Mouse (Mus musculus) layer of hippocampus, postnatal 36 days (tissue): ENCODE measurements around the gene Timp3. TPM values are rescaled to one million over a fixed set of nuclear protein-coding genes. Genes with fewer than 3 reads are reported as not detected.
"Not testable (repeated sequence)": the region's sequence is repeated elsewhere in the genome, so short reads cannot be mapped to it uniquely, and the experiment has no call there.

Experiments
- DNase-seq, 2 experiments: peaks; one replicate each; pipeline ENCODE4 v3.0.0; 2022
- total RNA-seq, 2 experiments: library from RNA; stranded (reverse); gene quantifications; 2 replicates each; pipeline ENCODE4 v1.2.3; 2021

The Timp3 gene
- total RNA-seq, 2 experiments from 2014 or later: 49.2 to 60.3 TPM

DNA sequence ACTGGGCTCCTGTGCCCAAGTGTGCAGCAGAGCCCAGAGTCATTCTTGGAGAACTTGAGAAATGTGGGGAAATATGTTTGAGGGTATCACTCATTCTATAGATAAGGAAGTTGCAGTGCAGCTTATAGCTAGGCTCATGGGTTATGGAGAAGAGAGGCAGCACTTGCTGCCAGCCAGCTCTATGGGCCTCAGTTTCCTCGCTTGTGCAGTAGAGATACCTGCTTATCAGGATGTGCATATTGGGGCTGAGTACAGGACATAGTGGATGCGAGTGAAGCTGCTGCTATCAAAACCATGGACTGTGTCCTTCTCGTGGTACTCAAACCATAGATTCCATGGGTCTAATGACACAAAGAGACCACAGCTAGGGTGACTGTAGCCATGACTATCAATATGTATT lies 52.3 kb downstream of the Timp3 start:
- no peak for DNase-seq

GRCm38 (mm10) chr10:86356819-86357563 lies 56.8 kb downstream of the Timp3 start:
- no peak for DNase-seq

DNA sequence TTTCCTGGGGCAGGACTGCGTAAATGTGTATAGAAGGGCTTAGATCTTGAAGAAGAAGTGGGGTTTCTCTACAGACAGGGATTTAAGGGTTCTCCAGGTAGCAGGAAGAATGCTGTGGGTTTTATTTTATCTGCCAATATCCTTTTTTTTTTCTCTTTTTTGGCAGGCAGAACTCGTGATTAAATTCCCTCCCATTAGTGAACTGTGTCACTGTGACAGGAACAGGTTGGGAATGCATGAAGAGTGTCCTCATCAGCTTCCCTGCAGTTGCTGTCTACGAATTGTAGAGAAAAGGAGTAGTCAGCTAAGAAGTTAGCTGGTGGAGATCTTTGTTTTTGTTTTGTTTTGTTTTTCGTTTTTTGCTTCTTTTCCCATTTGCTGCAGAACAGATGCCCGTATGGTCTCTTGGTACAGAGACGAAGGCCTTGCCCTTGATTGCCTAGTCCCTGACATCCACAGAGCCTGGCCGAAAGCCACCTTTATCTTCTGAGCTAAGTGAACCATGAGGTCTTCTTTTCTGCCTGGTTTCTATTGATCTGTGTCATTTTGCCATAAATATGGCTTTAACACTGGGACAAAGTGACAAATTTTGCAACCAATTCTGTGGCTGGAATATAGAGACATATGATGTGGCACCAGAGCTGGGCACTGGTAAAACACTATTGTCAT lies 58.3 kb downstream of the Timp3 start:
- DNase-seq: no peak

- DNase-seq: no peak
Observed at GRCm38 (mm10) chr10:86359208-86359607, 59.0 kb downstream of the Timp3 start.

- DNase-seq: no peak
Observed at GRCm38 (mm10) chr10:86359699-86360098, 59.5 kb downstream of the Timp3 start.

GRCm38 (mm10) chr10:86363669-86364309 lies 63.6 kb downstream of the Timp3 start:
- DNase-seq: no peak

DNA sequence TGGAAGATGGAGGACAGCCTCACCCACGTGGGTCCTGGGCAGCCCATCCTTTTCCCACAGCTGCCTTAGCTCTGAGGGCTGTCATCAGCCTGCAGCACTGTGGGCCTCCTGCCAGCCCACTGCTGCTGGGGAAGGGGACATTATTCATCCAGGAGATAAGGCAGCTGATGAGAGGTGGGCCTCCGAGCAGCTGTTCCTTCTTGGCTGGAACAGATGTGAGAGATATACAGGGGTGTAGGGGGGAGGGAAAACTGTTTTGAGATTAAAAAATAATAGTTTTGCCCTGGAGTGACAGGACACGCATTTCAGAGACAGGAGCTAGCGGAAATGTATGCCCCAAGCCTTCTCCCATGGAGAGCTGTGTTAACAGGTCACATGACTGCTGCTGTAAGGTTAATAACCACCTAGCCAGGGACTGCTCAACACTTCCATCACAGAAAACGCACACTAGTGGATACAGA lies 65.5 kb downstream of the Timp3 start:
- DNase-seq: no peak

GRCm38 (mm10) chr10:86367346-86367745 lies 67.2 kb downstream of the Timp3 start:
- DNase-seq: no peak

- DNase-seq: no peak
Observed at GRCm38 (mm10) chr10:86368811-86369210, 68.6 kb downstream of the Timp3 start.

DNA sequence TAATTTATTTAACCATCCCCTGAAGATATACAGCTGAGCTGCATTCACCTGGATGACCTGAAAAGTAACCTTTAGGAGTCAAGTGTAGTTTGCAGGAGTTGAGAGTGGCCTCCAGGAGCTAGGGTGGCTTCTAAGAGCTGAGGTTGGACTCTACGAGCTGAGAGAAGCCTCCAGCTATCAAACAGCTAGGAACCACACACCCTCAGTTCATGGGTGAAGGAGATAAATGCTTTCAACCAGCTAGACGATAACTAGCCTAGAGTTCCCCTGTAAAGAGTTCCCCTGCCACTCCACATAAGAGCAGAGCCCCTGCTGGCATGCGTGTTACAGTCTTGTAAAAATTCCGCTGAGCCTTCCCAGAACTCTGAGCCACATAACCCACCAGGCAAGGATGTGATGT lies 69.2 kb downstream of the Timp3 start:
- no peak for DNase-seq

DNA sequence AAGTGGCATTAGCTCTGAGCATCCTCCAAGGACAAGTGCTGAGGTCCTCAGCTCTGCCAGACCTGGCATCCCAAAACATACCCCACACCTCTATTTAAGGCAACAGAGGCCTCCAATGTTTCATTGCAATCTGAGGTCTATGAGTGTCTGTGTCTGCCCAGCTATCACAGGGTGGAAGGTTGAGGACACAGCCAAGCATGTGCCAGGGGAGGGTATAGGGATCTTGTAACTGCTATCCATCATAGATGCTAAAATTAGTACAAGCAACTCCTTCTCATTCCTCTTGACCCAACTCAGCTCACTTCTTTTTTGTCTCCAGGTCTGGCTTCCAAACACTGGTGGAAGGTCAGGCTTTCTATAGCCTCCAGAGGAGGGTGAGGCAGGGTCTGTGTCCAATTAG lies 71.4 kb downstream of the Timp3 start:
- no peak for DNase-seq

GRCm38 (mm10) chr10:86374061-86374460 lies 73.9 kb downstream of the Timp3 start:
- no peak for DNase-seq

- no peak for DNase-seq
Observed at GRCm38 (mm10) chr10:86375903-86376302, 75.7 kb downstream of the Timp3 start.

GRCm38 (mm10) chr10:86376392-86377185 lies 76.4 kb downstream of the Timp3 start:
- no peak for DNase-seq

GRCm38 (mm10) chr10:86378803-86379202 lies 78.6 kb downstream of the Timp3 start:
- DNase-seq: not testable (repeated sequence)

- DNase-seq: no peak
Observed at GRCm38 (mm10) chr10:86380626-86381025, 80.5 kb downstream of the Timp3 start.

- DNase-seq: no peak
Observed at GRCm38 (mm10) chr10:86381150-86381921, 81.2 kb downstream of the Timp3 start.

GRCm38 (mm10) chr10:86381922-86382260 lies 81.7 kb downstream of the Timp3 start:
- DNase-seq: no peak

GRCm38 (mm10) chr10:86384655-86385054 lies 84.5 kb downstream of the Timp3 start:
- DNase-seq: no peak

- no peak for DNase-seq
Observed at GRCm38 (mm10) chr10:86385656-86386055, 85.5 kb downstream of the Timp3 start.

DNA sequence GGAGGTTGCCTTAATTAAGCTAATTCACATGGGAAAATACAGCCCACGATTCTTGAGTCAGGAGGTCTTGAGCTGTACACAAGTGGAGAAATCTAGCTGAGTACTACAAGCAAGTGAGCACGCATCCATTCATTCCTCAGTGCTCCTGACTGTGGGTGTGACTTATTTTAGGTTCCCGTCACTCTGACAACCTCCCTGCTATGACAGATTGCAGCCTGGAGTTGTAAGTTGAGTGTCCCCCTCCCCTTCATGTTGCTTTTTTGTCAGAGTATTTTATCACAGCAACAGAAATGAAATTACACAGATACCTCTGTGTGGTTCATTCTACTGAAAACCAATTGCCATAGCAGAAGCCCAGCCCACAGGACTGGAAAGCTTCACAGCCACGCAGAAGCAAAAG lies 86.1 kb downstream of the Timp3 start:
- DNase-seq: peak in 1 of 2 experiments; percentile 18
